Mouse (Mus musculus) heart, adult 2 months (tissue): Measurements from ENCODE around the gene Kdm2a. TPM values are rescaled to one million over a fixed set of nuclear protein-coding genes. Genes with fewer than 3 reads are reported as not detected.
A peak's percentile ranks its signal among the peaks of the same experiment; 100 is the strongest.

ENCODE experiments used
- DNase-seq, 2 experiments: peaks; one replicate each; pipeline ENCODE4 v3.0.0; 2021
- H3K27ac ChIP-seq: fragments of 200-600 bp; 2 replicates; pipeline ENCODE4 v1.8.1; 2022
- H3K27me3 ChIP-seq: fragments of 200-500 bp; 2 replicates; pipeline ENCODE4 v1.6.1; 2012; ENCODE audit warnings: mild to moderate bottlenecking, low read length, inconsistent platforms, mixed read lengths; ENCODE audit not compliant: control insufficient read depth, insufficient read depth
- H3K36me3 ChIP-seq: fragments of 200-500 bp; 2 replicates; pipeline ENCODE4 v1.6.1; 2012; ENCODE audit warnings: low read length, inconsistent platforms; ENCODE audit not compliant: control insufficient read depth, insufficient read depth
- H3K4me1 ChIP-seq: fragments of 200-500 bp; 2 replicates; pipeline ENCODE4 v1.6.1; 2011; ENCODE audit warnings: low read length; ENCODE audit not compliant: control insufficient read depth, insufficient read depth
- H3K4me3 ChIP-seq: fragments of 200-600 bp; 2 replicates; pipeline ENCODE4 v1.8.1; 2022
- H3K79me2 ChIP-seq: fragments of 200-500 bp; replicated peaks from 2 replicates; pipeline ENCODE4 v1.6.1; 2012; ENCODE audit warnings: mild to moderate bottlenecking, inconsistent platforms, low read length, moderate library complexity, mixed read lengths; ENCODE audit not compliant: control insufficient read depth, insufficient read depth
- H3K9ac ChIP-seq: fragments of 200-500 bp; 2 replicates; pipeline ENCODE4 v1.6.1; 2012; ENCODE audit warnings: low read depth, mild to moderate bottlenecking, control low read depth, inconsistent platforms, low read length, mixed read lengths
- CTCF ChIP-seq: fragments of 200-600 bp; IDR thresholded peaks from 2 replicates; pipeline ENCODE4 v1.8.1; 2022; ENCODE audit warnings: antibody characterized with exemption, mild to moderate bottlenecking, moderate library complexity
- EP300 ChIP-seq: fragments of 200-500 bp; IDR thresholded peaks from 2 replicates; pipeline ENCODE4 v1.6.1; 2011; ENCODE audit warnings: low read depth, low read length, control low read depth; ENCODE audit not compliant: insufficient read depth
- POLR2A ChIP-seq: fragments of 200-500 bp; IDR thresholded peaks from 2 replicates; pipeline ENCODE4 v1.6.1; 2011; ENCODE audit warnings: mild to moderate bottlenecking, low read depth, low read length, control low read depth; ENCODE audit not compliant: insufficient read depth
- WGBS: fragments of 180-500 bp; shearing (Covaris S2); methylation state at CpG from one replicate; pipeline ENCODE4 v1.1.7; 2018; 5-methylcytosine and 5-hydroxymethylcytosine counted together
- intact Hi-C: fragments of 180-260 bp; cut with DNase I; formaldehyde crosslinking; loops from one replicate; pipeline ENCODE4 v1.15.1; 2025
- polyA plus RNA-seq: library from polyadenylated mRNA; depleted of rRNA; stranded (reverse); fragments of >200 nt; gene quantifications from 2 replicates; pipeline ENCODE4 v1.2.3, GENCODE M21; 2012; rRNA removed
- total RNA-seq, 2 experiments: library from RNA; stranded (reverse); gene quantifications; 2 replicates each; pipeline ENCODE4 v1.2.3; 2021

Gene Kdm2a
- total and polyA plus RNA-seq, 3 experiments, result 36.4 to 49.7 (median 38.6) TPM

GRCm38 (mm10) chr19:4279487-4279886, 118.6 kb downstream of the Kdm2a start:
- intact Hi-C loops, result no loop called here
- TF ChIP-seq POLR2A (no peak), CTCF (peak; percentile 29)
- no peaks in the 10 kb centered on the region for H3K36me3 ChIP-seq
- no peak overlapping the region for H3K9ac ChIP-seq
- H3K27ac ChIP-seq, result no peak overlapping the region
- no peaks in the 10 kb centered on the region for H3K27me3 ChIP-seq
- H3K4me1 ChIP-seq, result peaks cover 2% of the 10 kb centered on the region; the same call in 1 of the 2 replicates
- WGBS, result 98% methylated on average over 1 of the region's 1 CpGs
- H3K79me2 ChIP-seq, result no peaks in the 10 kb centered on the region
- no peak overlapping the region for H3K4me3 ChIP-seq
- DNase-seq, result no peak

DNA sequence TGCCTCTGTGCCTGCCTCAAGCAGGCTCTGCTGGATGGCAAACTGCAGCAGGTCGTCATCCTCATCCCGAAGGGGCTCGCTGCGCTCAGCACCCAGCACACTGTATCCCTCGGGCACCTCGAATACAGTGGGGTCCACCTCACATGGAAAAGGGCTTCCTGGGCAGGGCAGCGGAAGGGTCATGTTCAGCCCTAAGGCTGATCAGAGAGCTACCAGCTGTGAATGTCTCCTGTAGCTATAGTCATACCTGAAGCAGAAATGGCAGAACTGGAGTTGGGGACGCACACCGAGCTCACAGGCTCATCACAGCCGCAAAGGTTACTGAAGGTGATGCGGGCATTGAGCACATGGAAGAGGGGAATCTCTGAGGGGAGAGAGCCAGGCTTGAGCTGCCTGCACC, 127.1 kb downstream of the Kdm2a start:
- intact Hi-C loops, result no loop called here
- Histone ChIP-seq H3K27me3 (no peaks in the 10 kb centered on the region), H3K4me1 (no peaks in the 10 kb centered on the region; the same call in 1 of the 2 replicates), H3K9ac (no peak overlapping the region), H3K79me2 (no peaks in the 10 kb centered on the region), H3K4me3 (no peak overlapping the region), H3K27ac (no peak overlapping the region), H3K36me3 (no peaks in the 10 kb centered on the region)
- TF ChIP-seq EP300, result no peak
- no peak for TF ChIP-seq CTCF
- no peak for TF ChIP-seq POLR2A
- no peak for DNase-seq
- WGBS, result 96% methylated on average over 11 of the region's 11 CpGs

DNA sequence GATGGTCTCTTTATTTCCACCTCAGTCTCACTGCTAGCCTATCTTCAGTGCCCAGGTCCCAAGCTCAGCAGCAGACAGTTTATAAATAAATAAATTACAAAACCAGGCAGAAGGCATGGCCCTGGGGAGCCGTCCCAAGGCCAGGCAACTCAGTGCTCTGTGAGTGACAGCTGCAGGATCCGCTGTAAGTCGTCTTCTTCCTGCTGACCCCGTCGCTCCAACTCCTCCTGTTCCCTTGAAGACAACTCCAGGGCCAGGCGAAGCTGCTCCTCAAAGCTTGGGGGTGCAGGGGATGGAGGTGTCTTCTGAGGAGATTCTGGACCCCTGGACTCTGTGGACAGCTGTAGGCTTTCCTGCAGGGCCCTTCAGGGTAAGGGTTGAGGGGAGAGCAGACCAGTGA, 127.9 kb downstream of the Kdm2a start:
- TF ChIP-seq EP300 (no peak), CTCF (no peak), POLR2A (no peak)
- no peaks in the 10 kb centered on the region for H3K27me3 ChIP-seq
- H3K9ac ChIP-seq, result no peak overlapping the region
- intact Hi-C loops, result no loop called here
- no peaks in the 10 kb centered on the region; the same call in 1 of the 2 replicates for H3K4me1 ChIP-seq
- no peaks in the 10 kb centered on the region for H3K36me3 ChIP-seq
- peak in 1 of 2 experiments; percentile 13 for DNase-seq
- WGBS, result 55% methylated on average over 6 of the region's 6 CpGs
- H3K4me3 ChIP-seq, result no peak overlapping the region
- no peak overlapping the region for H3K27ac ChIP-seq
- no peaks in the 10 kb centered on the region for H3K79me2 ChIP-seq

DNA sequence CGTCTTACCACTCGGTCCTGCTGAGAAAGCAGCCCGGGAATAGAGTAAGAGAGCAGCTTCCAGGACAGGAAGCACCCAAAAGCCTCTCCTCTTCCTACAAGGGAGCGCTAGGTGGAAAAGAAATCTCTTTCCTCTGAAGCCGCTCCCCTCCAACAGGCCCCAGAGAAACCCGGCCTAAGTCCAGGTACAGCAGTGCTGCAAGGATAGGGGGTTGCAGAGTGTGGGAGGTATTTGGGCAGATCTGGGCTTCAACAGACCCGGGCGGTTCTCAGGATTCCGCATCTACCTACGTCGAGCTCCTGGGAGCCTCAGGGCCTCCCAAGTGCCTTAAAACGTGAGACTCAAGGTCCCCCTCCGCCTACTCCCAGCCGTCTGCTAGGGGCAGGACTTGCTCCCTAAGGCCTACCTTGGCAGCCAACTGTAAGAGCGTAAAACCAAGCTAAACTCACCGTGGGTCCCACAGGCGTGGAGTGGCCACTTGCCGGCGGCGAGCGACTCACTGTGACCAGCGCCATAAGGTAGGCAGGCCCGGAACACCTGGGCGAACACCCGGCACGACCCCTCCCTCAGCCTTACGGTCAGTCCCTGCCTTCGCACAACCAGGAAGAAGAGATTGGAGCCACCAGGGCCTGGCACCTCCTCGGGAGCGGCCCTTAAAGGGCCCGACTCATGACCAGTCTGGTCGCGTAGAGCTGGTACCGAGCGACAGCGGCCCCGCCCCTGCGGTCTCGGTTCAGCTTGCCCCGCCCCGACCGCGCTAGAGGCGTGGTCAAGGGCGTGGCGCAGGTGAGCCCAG, 129.3 kb downstream of the Kdm2a start, which contains the start of gene Ssh3:
Gene Ssh3, minus strand, starts transcription at position 615 of the 796 bp plus-strand sequence.
- TF ChIP-seq CTCF (no peak), POLR2A (0 out of 2 replicates have a peak, but pooled peaks have one; percentile 14), EP300 (no peak)
- H3K27me3 ChIP-seq, result no peaks in the 10 kb centered on the region
- intact Hi-C loops, result no loop called here
- H3K4me1 ChIP-seq, result no peaks in the 10 kb centered on the region; the same call in 1 of the 2 replicates
- H3K79me2 ChIP-seq, result no peaks in the 10 kb centered on the region
- H3K4me3 ChIP-seq, result peak within 1 kb of the TSS; percentile 61
- H3K36me3 ChIP-seq, result no peaks in the 10 kb centered on the region
- peak within 1 kb of the TSS; percentile 80 for H3K9ac ChIP-seq
- peak within 1 kb of the TSS; percentile 53 for H3K27ac ChIP-seq
- 10% methylated on average over 46 of the region's 46 CpGs for WGBS
- DNase-seq, result peak; percentile 80 to 83

GRCm38 (mm10) chr19:4265956-4266355, 132.1 kb downstream of the Kdm2a start:
- Histone ChIP-seq H3K79me2 (no peaks in the 10 kb centered on the region), H3K27me3 (no peaks in the 10 kb centered on the region), H3K4me1 (no peaks in the 10 kb centered on the region; the same call in 1 of the 2 replicates), H3K4me3 (no peak overlapping the region), H3K9ac (no peak overlapping the region), H3K36me3 (no peaks in the 10 kb centered on the region), H3K27ac (no peak overlapping the region)
- DNase-seq, result peak in 1 of 2 experiments; percentile 16
- 68% methylated on average over 4 of the region's 4 CpGs for WGBS
- TF ChIP-seq CTCF (peak; percentile 29), POLR2A (no peak)
- intact Hi-C loops, result no loop called here

Other genes with a start within 250 kb of the Kdm2a start
- gene Coro1b, start 249.7 kb downstream of the Kdm2a start, total RNA-seq, result 10 to 100 TPM; 43.9 to 45.1 TPM
- 83.3 and 95.0 TPM in 2 replicates for gene Coro1b, start 249.7 kb downstream of the Kdm2a start, polyA plus RNA-seq
- 1 to 10 TPM; 1.1 to 1.7 TPM for gene Ptprcap, start 244.7 kb downstream of the Kdm2a start, total RNA-seq
- gene Ptprcap, start 244.7 kb downstream of the Kdm2a start, polyA plus RNA-seq, result 2.2 and 6.4 TPM in 2 replicates
- 10 to 100 TPM; 14.7 to 18.2 TPM for gene Rps6kb2, start 234.9 kb downstream of the Kdm2a start, total RNA-seq
- 29.5 and 32.9 TPM in 2 replicates for gene Rps6kb2, start 234.9 kb downstream of the Kdm2a start, polyA plus RNA-seq
- 10 to 100 TPM; 24.4 to 27.0 TPM for gene Carns1, start 222.8 kb downstream of the Kdm2a start, total RNA-seq
- gene Carns1, start 222.8 kb downstream of the Kdm2a start, polyA plus RNA-seq, result 78.0 and 79.1 TPM in 2 replicates
- 10 to 100 TPM; 12.4 to 14.4 TPM for gene Tbc1d10c, start 207.0 kb downstream of the Kdm2a start, total RNA-seq
- gene Tbc1d10c, start 207.0 kb downstream of the Kdm2a start, polyA plus RNA-seq, result 13.7 and 15.8 TPM in 2 replicates
- 100 to 1,000 TPM; 272 to 313 TPM for gene Ppp1ca, start 206.2 kb downstream of the Kdm2a start, total RNA-seq
- 406 and 497 TPM in 2 replicates for gene Ppp1ca, start 206.2 kb downstream of the Kdm2a start, polyA plus RNA-seq
- 1 to 10 TPM; 4.1 to 4.4 TPM for gene Rad9a, start 196.6 kb downstream of the Kdm2a start, total RNA-seq
- 13.5 and 13.9 TPM in 2 replicates for gene Rad9a, start 196.6 kb downstream of the Kdm2a start, polyA plus RNA-seq
- gene Clcf1, start 184.0 kb downstream of the Kdm2a start, total RNA-seq, result 1 to 10 TPM in 1 of 2 experiments, under 1 TPM in 1; 0.55 to 1.0 TPM
- gene Clcf1, start 184.0 kb downstream of the Kdm2a start, polyA plus RNA-seq, result 2.8 and 5.4 TPM in 2 replicates
- not detected for gene AC109138.7, start 183.9 kb downstream of the Kdm2a start, total RNA-seq
- gene AC109138.7, start 183.9 kb downstream of the Kdm2a start, polyA plus RNA-seq, result 15.3 TPM in 1 of 2 replicates, not detected in the other
- gene Pold4, start 166.4 kb downstream of the Kdm2a start, total RNA-seq, result 10 to 100 TPM in 1 of 2 experiments, 1 to 10 TPM in 1; 9.2 to 12.0 TPM
- 36.9 and 48.1 TPM in 2 replicates for gene Pold4, start 166.4 kb downstream of the Kdm2a start, polyA plus RNA-seq
- gene Ssh3, start 129.1 kb downstream of the Kdm2a start, total RNA-seq, result 1 to 10 TPM; 6.7 to 7.3 TPM
- 13.7 and 15.9 TPM in 2 replicates for gene Ssh3, start 129.1 kb downstream of the Kdm2a start, polyA plus RNA-seq
- gene Ankrd13d, start 115.1 kb downstream of the Kdm2a start, total RNA-seq, result under 1 TPM; 0.34 to 0.60 TPM
- gene Ankrd13d, start 115.1 kb downstream of the Kdm2a start, polyA plus RNA-seq, result 1.4 and 1.5 TPM in 2 replicates
- 10 to 100 TPM; 56.0 to 59.0 TPM for gene Grk2, start 92.1 kb downstream of the Kdm2a start, total RNA-seq
- gene Grk2, start 92.1 kb downstream of the Kdm2a start, polyA plus RNA-seq, result 53.6 and 61.3 TPM in 2 replicates
- 1 to 10 TPM; 5.3 to 5.5 TPM for gene Rhod, start 41.1 kb upstream of the Kdm2a start, total RNA-seq
- 8.5 and 9.2 TPM in 2 replicates for gene Rhod, start 41.1 kb upstream of the Kdm2a start, polyA plus RNA-seq
- 10 to 100 TPM in 1 of 2 experiments, 1 to 10 TPM in 1; 6.9 to 13.2 TPM for gene Syt12, start 79.2 kb upstream of the Kdm2a start, total RNA-seq
- 1.8 and 3.2 TPM in 2 replicates for gene Syt12, start 79.2 kb upstream of the Kdm2a start, polyA plus RNA-seq
- gene 2010003K11Rik, start 100.3 kb upstream of the Kdm2a start, total RNA-seq, result not detected
- 0.29 and 0.70 TPM in 2 replicates for gene 2010003K11Rik, start 100.3 kb upstream of the Kdm2a start, polyA plus RNA-seq
- 10 to 100 TPM; 44.8 to 52.5 TPM for gene Pcx, start 112.2 kb upstream of the Kdm2a start, total RNA-seq
- gene Pcx, start 112.2 kb upstream of the Kdm2a start, polyA plus RNA-seq, result 25.1 and 39.0 TPM in 2 replicates
- 1 to 10 TPM; 7.7 to 9.4 TPM for gene Lrfn4, start 217.4 kb upstream of the Kdm2a start, total RNA-seq
- gene Lrfn4, start 217.4 kb upstream of the Kdm2a start, polyA plus RNA-seq, result 12.4 and 15.3 TPM in 2 replicates
- gene Rce1, start 227.4 kb upstream of the Kdm2a start, total RNA-seq, result 1 to 10 TPM; 7.1 to 8.7 TPM
- gene Rce1, start 227.4 kb upstream of the Kdm2a start, polyA plus RNA-seq, result 35.7 and 37.3 TPM in 2 replicates